22 mouse cellular contexts compared by ENCODE assay signal in genomic region chr12:85156324-85156723, GRCm38 (mm10). TPM values are rescaled to one million over a fixed set of nuclear protein-coding genes. Genes with fewer than 3 reads are reported as not detected.
A peak's percentile ranks its signal among the peaks of the same experiment; 100 is the strongest.
DNase-seq lines count a peak whose midpoint lies in the region; ATAC-seq and TF ChIP-seq lines count a peak whose summit lies in the region.
"Had no signal": no experiment of that assay in that cellular context is flagged by ENCODE, and none has a peak within 500 bp of the region (broad histone marks: within the 10 kb centered on the region; RNA-seq: fewer than 3 reads in every experiment).

No protein-coding gene starts in this region.

- DNase-seq in adrenal gland, adult 2 months = peak; percentile 45
- DNase-seq in adrenal gland, postnatal 10 days = no peak
- peak; percentile 89 for DNase-seq in heart, adult 11 months
- no peak for DNase-seq in heart, postnatal 36 days
- peak; percentile 49 for DNase-seq in lung, postnatal 0 days (ENCODE audit: low spot score)
- DNase-seq in lung, postnatal 14 days = no peak
- DNase-seq in cerebellum, adult 2 months = no peak
- DNase-seq in retina, embryonic 14.5 days (ENCODE audit: low spot score) = no peak
- DNase-seq: cerebellum, adult 8-10 months; kidney, adult 11 months; layer of hippocampus, postnatal 36 days; liver, postnatal 0 days; right cerebral cortex, adult 18-20 months had no signal

- H3K36me3 ChIP-seq in lung, postnatal 0 days (ENCODE audit: insufficient read depth, low read length) = no peaks in the 10 kb centered on the region
- H3K36me3 ChIP-seq: forebrain, embryonic 12.5 days; G1E; midbrain, embryonic 12.5 days; neural tube, embryonic 12.5 days had no signal

- H3K4me3 ChIP-seq in lung, postnatal 0 days (ENCODE audit: low read depth, low read length) = no peak overlapping the region
- no peak overlapping the region for H3K4me3 ChIP-seq in cerebellum, adult 2 months (replicated peaks; ENCODE audit: insufficient read depth, low read depth, low read length)
- H3K4me3 ChIP-seq: forebrain, embryonic 12.5 days; midbrain, embryonic 12.5 days; neural tube, embryonic 12.5 days had no signal

- H3K9ac ChIP-seq in lung, postnatal 0 days (replicated peaks; ENCODE audit: low read depth) = no peak overlapping the region
- H3K9ac ChIP-seq: forebrain, embryonic 12.5 days; hindbrain, embryonic 14.5 days; liver, postnatal 0 days; midbrain, embryonic 12.5 days; neural tube, embryonic 12.5 days had no signal

- WGBS in lung, postnatal 0 days = 18% methylated on average over 6 of the region's 6 CpGs
- WGBS in cerebellum, adult 2 months = 73% methylated on average over 6 of the region's 6 CpGs

- no peak for TF ChIP-seq CTCF in lung, postnatal 0 days (IDR thresholded peaks at IDR 0.05)
- no peak for TF ChIP-seq CTCF in cerebellum, adult 2 months (IDR thresholded peaks at IDR 0.05; ENCODE audit: borderline replicate concordance, insufficient read depth, low read depth, low read length)

- TF ChIP-seq EP300 in lung, postnatal 0 days (IDR thresholded peaks at IDR 0.05) = no peak

- no peaks in the 10 kb centered on the region for H3K4me1 ChIP-seq in lung, postnatal 0 days (ENCODE audit: insufficient read depth, low read depth, low read length)
- no peaks in the 10 kb centered on the region for H3K4me1 ChIP-seq in cerebellum, adult 2 months (ENCODE audit: control insufficient read depth, insufficient read depth, low read length)
- H3K4me1 ChIP-seq: forebrain, embryonic 12.5 days; midbrain, embryonic 12.5 days; neural tube, embryonic 12.5 days had no signal

- H3K27me3 ChIP-seq in lung, postnatal 0 days (replicated peaks; ENCODE audit: insufficient read depth, low read length) = no peaks in the 10 kb centered on the region
- no peaks in the 10 kb centered on the region for H3K27me3 ChIP-seq in cerebellum, adult 2 months (ENCODE audit: control insufficient read depth, insufficient read depth, low read length)
- H3K27me3 ChIP-seq: neural tube, embryonic 12.5 days had no signal

- no peak overlapping the region for H3K27ac ChIP-seq in lung, postnatal 0 days (ENCODE audit: low read length)
- H3K27ac ChIP-seq in cerebellum, adult 2 months (ENCODE audit: insufficient read depth, low read length) = no peak overlapping the region
- H3K27ac ChIP-seq: forebrain, embryonic 12.5 days; hindbrain, embryonic 14.5 days; kidney, postnatal 0 days; midbrain, embryonic 12.5 days; neural tube, embryonic 12.5 days had no signal

- intact Hi-C loops in heart, postnatal 36 days (cut with DNase I) = no loop called here

- TF ChIP-seq POLR2A in cerebellum, adult 2 months (IDR thresholded peaks at IDR 0.05; ENCODE audit: borderline replicate concordance, insufficient read depth, low read length) = no peak

- no peaks in the 10 kb centered on the region for H3K9me3 ChIP-seq in lung, postnatal 0 days (ENCODE audit: low read length)
- H3K9me3 ChIP-seq: forebrain, embryonic 12.5 days; G1E; midbrain, embryonic 12.5 days; neural tube, embryonic 12.5 days had no signal

- peak; percentile 63 for ATAC-seq in lung, postnatal 0 days
- ATAC-seq: liver, postnatal 0 days had no signal

- no peak overlapping the region for H3K4me2 ChIP-seq in lung, postnatal 0 days (replicated peaks; ENCODE audit: low read depth, low read length)
- H3K4me2 ChIP-seq: forebrain, embryonic 12.5 days; heart, embryonic 11.5 days; hindbrain, embryonic 14.5 days; midbrain, embryonic 12.5 days; neural tube, embryonic 12.5 days had no signal

RNA-seq across cellular contexts. Expression of gene Rps6kl1, which starts 5.3 kb away (rescaled TPM):
- 1 to 10 TPM in 1 of 2 experiments, under 1 TPM in 1; 0.37 to 1.5 TPM for total RNA-seq in adrenal gland, adult 2 months (2021)
- polyA plus RNA-seq in adrenal gland, adult 2 months (2012; rRNA removed) = 1.5 and 1.8 TPM in 2 replicates
- 1 to 10 TPM; 1.1 to 2.3 TPM for total RNA-seq in adrenal gland, postnatal 10 days (2021)
- 1 to 10 TPM; 3.6 to 3.9 TPM for total RNA-seq in heart, postnatal 36 days (2021)
- polyA plus RNA-seq in lung, postnatal 0 days (2015; fragmentation: Nextera tagmentation; extraction: Ambion mirVana) = 0.82 and 0.83 TPM in 2 replicates
- polyA plus RNA-seq in cerebellum, adult 2 months (2012; rRNA removed) = 35.2 and 36.5 TPM in 2 replicates

RNA-seq across cellular contexts. Expression of gene Pgf, which starts 21.3 kb away (rescaled TPM):
- 1 to 10 TPM in 1 of 2 experiments, under 1 TPM in 1; 0.37 to 2.8 TPM for total RNA-seq in adrenal gland, adult 2 months (2021)
- 0.63 and 1.6 TPM in 2 replicates for polyA plus RNA-seq in adrenal gland, adult 2 months (2012; rRNA removed)
- 1 to 10 TPM; 1.8 TPM for total RNA-seq in adrenal gland, postnatal 10 days (2021)
- 1 to 10 TPM; 3.4 to 4.6 TPM for total RNA-seq in heart, postnatal 36 days (2021)
- polyA plus RNA-seq in lung, postnatal 0 days (2015; fragmentation: Nextera tagmentation; extraction: Ambion mirVana) = 12.7 and 19.0 TPM in 2 replicates
- polyA plus RNA-seq in cerebellum, adult 2 months (2012; rRNA removed) = 5.1 and 6.1 TPM in 2 replicates
- total RNA-seq: liver, adult 2 months; monocyte, adult 5-6 weeks had no signal
- polyA plus RNA-seq: G1E; liver, adult 2 months had no signal

RNA-seq across cellular contexts. Expression of gene Dlst, which starts 45.7 kb away (rescaled TPM):
- 100 to 1,000 TPM; 347 to 398 TPM for total RNA-seq in adrenal gland, adult 2 months (2021)
- polyA plus RNA-seq in adrenal gland, adult 2 months (2012; rRNA removed) = 107 and 114 TPM in 2 replicates
- total RNA-seq in adrenal gland, postnatal 10 days (2021) = 100 to 1,000 TPM; 710 to 782 TPM
- 100 to 1,000 TPM; 681 to 829 TPM for total RNA-seq in heart, postnatal 36 days (2021)
- polyA plus RNA-seq in lung, postnatal 0 days (2015; fragmentation: Nextera tagmentation; extraction: Ambion mirVana) = 70.7 and 72.5 TPM in 2 replicates
- polyA plus RNA-seq in cerebellum, adult 2 months (2012; rRNA removed) = 180 and 185 TPM in 2 replicates

RNA-seq across cellular contexts. Expression of gene Prox2, which starts 45.8 kb away (rescaled TPM):
- 1 to 10 TPM; 3.2 to 5.3 TPM for total RNA-seq in adrenal gland, adult 2 months (2021)
- 2.6 and 2.8 TPM in 2 replicates for polyA plus RNA-seq in adrenal gland, adult 2 months (2012; rRNA removed)
- 1 to 10 TPM; 6.2 to 7.5 TPM for total RNA-seq in adrenal gland, postnatal 10 days (2021)
- 1 to 10 TPM; 2.1 to 2.3 TPM for total RNA-seq in heart, postnatal 36 days (2021)
- polyA plus RNA-seq in lung, postnatal 0 days (2015; fragmentation: Nextera tagmentation; extraction: Ambion mirVana) = 3.7 and 5.6 TPM in 2 replicates
- polyA plus RNA-seq in cerebellum, adult 2 months (2012; rRNA removed) = 1.6 and 1.9 TPM in 2 replicates
- total RNA-seq: monocyte, adult 5-6 weeks had no signal

Comparison
In these comparisons a context has a peak if more than half of its experiments do, and no peak if none do; other contexts are left out.
1. DNase-seq: peak in adrenal gland, adult 2 months (single experiment), heart, adult 11 months (single experiment) and lung, postnatal 0 days (single experiment); none in adrenal gland, postnatal 10 days (single experiment), heart, postnatal 36 days (0 of 2), lung, postnatal 14 days (single experiment), cerebellum, adult 2 months (0 of 2) and retina, embryonic 14.5 days (single experiment).